Mouse (Mus musculus) ES-E14 (cell line): Measurements from ENCODE around the gene Pgbd5.

Experiments
- CHD2 ChIP-seq: IDR thresholded peaks from 2 replicates; pipeline ENCODE4 v1.6.1; 2014; ENCODE audit warnings: mild to moderate bottlenecking, low read depth, low read length, inconsistent platforms
- ZC3H11A ChIP-seq: IDR thresholded peaks from 2 replicates; pipeline ENCODE4 v1.6.1; 2012; ENCODE audit warnings: low read depth, mild to moderate bottlenecking, inconsistent platforms, low read length, borderline replicate concordance

GRCm38 (mm10) chr8:124479251-124479650 lies 39.8 kb upstream of the Pgbd5 start:
- TF ChIP-seq ZC3H11A = no peak
- no peak for TF ChIP-seq CHD2
